34 mouse cellular contexts compared by ENCODE assay signal in genomic region chr17:71864039-71864438, GRCm38 (mm10).
"Had no signal": no experiment of that assay in that cellular context is flagged by ENCODE, and none has a peak within 500 bp of the region (broad histone marks: within the 10 kb centered on the region; RNA-seq: fewer than 3 reads in every experiment).

No protein-coding gene starts in this region.

- H3K4me3 ChIP-seq: heart, adult 2 months; heart, embryonic 10.5 days; heart, embryonic 13.5 days; heart, embryonic 15.5 days; hindbrain, embryonic 10.5 days; hindbrain, embryonic 12.5 days; hindbrain, embryonic 13.5 days; hindbrain, embryonic 15.5 days; intestine, embryonic 15.5 days; kidney, embryonic 15.5 days; layer of hippocampus, adult 2 months had no signal

- H3K4me1 ChIP-seq: hindbrain, embryonic 13.5 days; intestine, embryonic 15.5 days; kidney, embryonic 15.5 days had no signal

- H3K27me3 ChIP-seq: heart, embryonic 13.5 days; heart, embryonic 15.5 days; hindbrain, embryonic 12.5 days; hindbrain, embryonic 13.5 days; hindbrain, embryonic 15.5 days; intestine, embryonic 15.5 days; kidney, embryonic 15.5 days had no signal

- DNase-seq: heart, adult 2 months; heart, postnatal 10 days; heart, postnatal 14 days; heart, postnatal 36 days; heart, postnatal 4 days; kidney, adult 11 months; kidney, adult 18-20 months; kidney, adult 2 months; kidney, adult 8-10 months; kidney, adult 9 months; kidney, postnatal 10 days; kidney, postnatal 14 days; kidney, postnatal 36 days; kidney, postnatal 4 days; layer of hippocampus, adult 9-11 months; layer of hippocampus, postnatal 36 days had no signal

- H3K9me3 ChIP-seq: heart, embryonic 10.5 days; heart, embryonic 13.5 days; heart, embryonic 15.5 days; hindbrain, embryonic 12.5 days; hindbrain, embryonic 15.5 days; intestine, embryonic 15.5 days had no signal

- H3K36me3 ChIP-seq: intestine, embryonic 15.5 days had no signal

- H3K9ac ChIP-seq: heart, embryonic 13.5 days; heart, embryonic 15.5 days; hindbrain, embryonic 12.5 days; hindbrain, embryonic 13.5 days; hindbrain, embryonic 14.5 days; hindbrain, embryonic 15.5 days; intestine, embryonic 15.5 days; kidney, embryonic 15.5 days had no signal

- H3K27ac ChIP-seq: heart, adult 2 months; heart, embryonic 10.5 days; heart, embryonic 13.5 days; heart, embryonic 15.5 days; hindbrain, embryonic 10.5 days; hindbrain, embryonic 12.5 days; hindbrain, embryonic 13.5 days; hindbrain, embryonic 14.5 days; hindbrain, embryonic 15.5 days; hindbrain, postnatal 0 days; intestine, embryonic 15.5 days; kidney, embryonic 15.5 days; kidney, postnatal 0 days; layer of hippocampus, adult 2 months had no signal

- H3K4me2 ChIP-seq: heart, embryonic 11.5 days; heart, embryonic 13.5 days; heart, embryonic 15.5 days; hindbrain, embryonic 12.5 days; hindbrain, embryonic 13.5 days; hindbrain, embryonic 14.5 days; hindbrain, embryonic 15.5 days; intestine, embryonic 15.5 days; kidney, embryonic 15.5 days had no signal

- ATAC-seq: hindbrain, embryonic 16.5 days; hindbrain, postnatal 0 days; inflammation-experienced regulatory T-cells, adult 6 months; intestine, embryonic 15.5 days; intestine, embryonic 16.5 days; intestine, postnatal 0 days had no signal
